Mouse (Mus musculus) heart, embryonic 10.5 days (tissue): ENCODE results near the gene Mrpl34. TPM values are rescaled to one million over a fixed set of nuclear protein-coding genes. Genes with fewer than 3 reads are reported as not detected.

Experiments used
- DNase-seq: peaks from one replicate; pipeline ENCODE4 v3.0.0-alpha.2; 2017; ENCODE audit warnings: low spot score
- H3K27ac ChIP-seq: fragments of 300-500 bp; sonication (generic); 2 replicates; pipeline ENCODE4 v1.5.1; 2016; ENCODE audit warnings: mild to moderate bottlenecking
- H3K27me3 ChIP-seq: fragments of 300-500 bp; sonication (generic); 2 replicates; pipeline ENCODE4 v1.6.1; 2016; ENCODE audit warnings: mild to moderate bottlenecking; ENCODE audit not compliant: poor library complexity, insufficient read depth, severe bottlenecking
- H3K36me3 ChIP-seq: fragments of 300-500 bp; sonication (generic); 2 replicates; pipeline ENCODE4 v1.6.1; 2016; ENCODE audit warnings: mild to moderate bottlenecking, moderate library complexity
- H3K4me1 ChIP-seq: fragments of 300-500 bp; sonication (generic); 2 replicates; pipeline ENCODE4 v1.6.1; 2016; ENCODE audit warnings: mild to moderate bottlenecking
- H3K4me3 ChIP-seq: fragments of 300-500 bp; sonication (generic); 2 replicates; pipeline ENCODE4 v1.5.1; 2016; ENCODE audit warnings: mild to moderate bottlenecking, moderate library complexity
- H3K9me3 ChIP-seq: fragments of 300-500 bp; sonication (generic); 2 replicates; pipeline ENCODE4 v1.6.1; 2016; ENCODE audit warnings: mild to moderate bottlenecking, moderate library complexity
- WGBS: fragments of 180-500 bp; shearing (Covaris S2); methylation state at CpG from one replicate; pipeline ENCODE4 v1.1.7; 2016; 5-methylcytosine and 5-hydroxymethylcytosine counted together
- polyA plus RNA-seq: library from polyadenylated mRNA; unstranded; fragments of >200 nt; fragmentation: Nextera tagmentation; extraction: Ambion mirVana; gene quantifications from 2 replicates; pipeline ENCODE4 v1.2.1, GENCODE M21; 2016

Mrpl34 gene
- polyA plus RNA-seq, 1 experiment from 2014 or later: 172 TPM

DNA sequence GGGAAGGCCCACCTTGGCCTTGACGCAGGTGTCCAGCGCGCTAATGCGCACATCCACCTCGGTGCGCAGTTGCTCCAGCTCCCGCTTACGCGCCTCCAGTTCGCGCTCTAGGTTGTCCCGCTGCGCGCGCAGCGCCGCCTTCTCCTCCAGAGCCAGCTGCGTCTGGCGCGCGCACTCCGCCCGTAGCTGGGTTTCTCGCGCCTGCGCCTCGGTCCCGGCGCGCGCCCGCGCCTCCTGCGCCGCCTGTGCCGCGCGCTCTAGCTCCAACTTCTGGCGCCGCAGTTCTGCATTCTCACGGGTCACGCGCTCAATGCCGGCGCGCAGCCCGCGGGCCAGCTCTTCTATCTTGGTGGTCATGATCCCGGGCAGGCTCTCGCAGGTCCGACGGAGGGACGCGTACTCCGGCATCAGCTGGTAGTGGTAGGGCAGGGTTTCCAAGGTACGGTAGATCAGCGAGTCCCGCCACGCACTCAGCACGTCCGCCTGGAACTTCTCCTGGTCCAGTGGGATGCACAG is 42.9 kb downstream of the Mrpl34 start:
- peaks cover 33% of the 10 kb centered on the region for H3K4me1 ChIP-seq
- H3K36me3 ChIP-seq: 0 out of 2 replicates have a peak, but pooled peaks cover 10% of the 10 kb centered on the region
- DNase-seq: no peak
- H3K27me3 ChIP-seq: peaks cover 69% of the 10 kb centered on the region
- no peaks in the 10 kb centered on the region for H3K9me3 ChIP-seq
- WGBS: under 1% methylated on average over 61 of the region's 61 CpGs
- peak overlapping the region; percentile 61 for H3K4me3 ChIP-seq
- H3K27ac ChIP-seq: peak overlapping the region; percentile 59; the same call in 1 of the 2 replicates

GRCm38 (mm10) chr8:71509316-71509715 is 44.6 kb downstream of the Mrpl34 start:
- H3K36me3 ChIP-seq: 0 out of 2 replicates have a peak, but pooled peaks cover 10% of the 10 kb centered on the region
- H3K4me3 ChIP-seq: peak overlapping the region; percentile 53
- H3K27me3 ChIP-seq: peaks cover 69% of the 10 kb centered on the region
- WGBS: 65% methylated on average over 2 of the region's 2 CpGs
- H3K4me1 ChIP-seq: peaks cover 31% of the 10 kb centered on the region
- H3K9me3 ChIP-seq: no peaks in the 10 kb centered on the region
- DNase-seq: no peak
- H3K27ac ChIP-seq: peak overlapping the region; percentile 64; the same call in 1 of the 2 replicates

GRCm38 (mm10) chr8:71511644-71512043 is 46.9 kb downstream of the Mrpl34 start, which contains the start of gene Plvap:
Plvap (minus strand) TSS chr8:71511752.
- no peaks in the 10 kb centered on the region for H3K36me3 ChIP-seq
- WGBS: 21% methylated on average over 14 of the region's 14 CpGs
- H3K27ac ChIP-seq: peak within 1 kb of the TSS; percentile 74
- H3K9me3 ChIP-seq: no peaks in the 10 kb centered on the region
- peak within 1 kb of the TSS; percentile 53 for H3K4me3 ChIP-seq
- DNase-seq: peak; percentile 83
- peaks cover 31% of the 10 kb centered on the region for H3K4me1 ChIP-seq
- peaks cover 53% of the 10 kb centered on the region for H3K27me3 ChIP-seq

- peaks cover 25% of the 10 kb centered on the region for H3K4me1 ChIP-seq
- DNase-seq: no peak
- no peaks in the 10 kb centered on the region for H3K9me3 ChIP-seq
- H3K27me3 ChIP-seq: peaks cover 38% of the 10 kb centered on the region
- 53% methylated on average over 15 of the region's 15 CpGs for WGBS
- no peak overlapping the region for H3K4me3 ChIP-seq
- H3K27ac ChIP-seq: 0 out of 2 replicates have a peak overlapping the region, but pooled peaks have one; percentile 57
- H3K36me3 ChIP-seq: no peaks in the 10 kb centered on the region
Measured at GRCm38 (mm10) chr8:71513018-71513754, 48.4 kb downstream of the Mrpl34 start.

- no peak overlapping the region for H3K27ac ChIP-seq
- no peaks in the 10 kb centered on the region for H3K36me3 ChIP-seq
- peaks cover 25% of the 10 kb centered on the region for H3K4me1 ChIP-seq
- DNase-seq: no peak
- no peaks in the 10 kb centered on the region for H3K9me3 ChIP-seq
- peaks cover 20% of the 10 kb centered on the region for H3K27me3 ChIP-seq
- 65% methylated on average over 5 of the region's 5 CpGs for WGBS
- H3K4me3 ChIP-seq: no peak overlapping the region
Measured at GRCm38 (mm10) chr8:71515043-71515442, 50.3 kb downstream of the Mrpl34 start.

Other genes with a start within 250 kb of the Mrpl34 start
- 23.0 and 26.7 TPM in 2 replicates for gene Myo9b, start 192.2 kb upstream of the Mrpl34 start, polyA plus RNA-seq
- gene Haus8, start 192.0 kb upstream of the Mrpl34 start, polyA plus RNA-seq: 82.8 and 103 TPM in 2 replicates
- 68.7 and 79.5 TPM in 2 replicates for gene Use1, start 98.1 kb upstream of the Mrpl34 start, polyA plus RNA-seq
- gene Ocel1, start 93.7 kb upstream of the Mrpl34 start, polyA plus RNA-seq: 3.9 and 4.2 TPM in 2 replicates
- 48.4 and 79.0 TPM in 2 replicates for gene Nr2f6, start 83.0 kb upstream of the Mrpl34 start, polyA plus RNA-seq
- 6.1 and 7.9 TPM in 2 replicates for gene Ushbp1, start 69.2 kb upstream of the Mrpl34 start, polyA plus RNA-seq
- gene Babam1, start 68.1 kb upstream of the Mrpl34 start, polyA plus RNA-seq: 101 and 111 TPM in 2 replicates
- 33.8 and 35.9 TPM in 2 replicates for gene Ankle1, start 58.9 kb upstream of the Mrpl34 start, polyA plus RNA-seq
- gene Abhd8, start 1.3 kb upstream of the Mrpl34 start, polyA plus RNA-seq: 34.5 and 41.5 TPM in 2 replicates
- 107 and 128 TPM in 2 replicates for gene Dda1, start 4.2 kb downstream of the Mrpl34 start, polyA plus RNA-seq
- 0.73 and 2.7 TPM in 2 replicates for gene Ano8, start 21.0 kb downstream of the Mrpl34 start, polyA plus RNA-seq
- gene Gtpbp3, start 23.1 kb downstream of the Mrpl34 start, polyA plus RNA-seq: 13.2 and 14.7 TPM in 2 replicates
- 174 and 198 TPM in 2 replicates for gene Plvap, start 46.8 kb downstream of the Mrpl34 start, polyA plus RNA-seq
- 0.99 and 1.3 TPM in 2 replicates for gene Ccdc194, start 60.8 kb downstream of the Mrpl34 start, polyA plus RNA-seq
- 16.8 and 20.7 TPM in 2 replicates for gene Bst2, start 72.5 kb downstream of the Mrpl34 start, polyA plus RNA-seq
- 71.9 and 75.6 TPM in 2 replicates for gene Mvb12a, start 78.0 kb downstream of the Mrpl34 start, polyA plus RNA-seq
- 0.37 and 0.97 TPM in 2 replicates for gene Tmem221, start 93.9 kb downstream of the Mrpl34 start, polyA plus RNA-seq
- not detected in 2 replicates for gene Nxnl1, start 101.6 kb downstream of the Mrpl34 start, polyA plus RNA-seq
- gene Slc27a1, start 103.9 kb downstream of the Mrpl34 start, polyA plus RNA-seq: 19.0 and 19.4 TPM in 2 replicates
- 195 and 228 TPM in 2 replicates for gene Pgls, start 127.2 kb downstream of the Mrpl34 start, polyA plus RNA-seq
- 1.6 and 3.6 TPM in 2 replicates for gene Fam129c, start 132.7 kb downstream of the Mrpl34 start, polyA plus RNA-seq
- gene Colgalt1, start 146.0 kb downstream of the Mrpl34 start, polyA plus RNA-seq: 54.4 and 60.5 TPM in 2 replicates
- 0.31 and 0.48 TPM in 2 replicates for gene Unc13a, start 206.8 kb downstream of the Mrpl34 start, polyA plus RNA-seq
- gene Jak3, start 211.3 kb downstream of the Mrpl34 start, polyA plus RNA-seq: 6.7 and 9.7 TPM in 2 replicates
- 0.99 and 1.5 TPM in 2 replicates for gene Insl3, start 224.3 kb downstream of the Mrpl34 start, polyA plus RNA-seq
- 1.6 and 2.9 TPM in 2 replicates for gene B3gnt3, start 236.8 kb downstream of the Mrpl34 start, polyA plus RNA-seq